Mouse (Mus musculus) CH12.LX (cell line): Measurements from ENCODE around the gene Tekt3. TPM values are rescaled to one million over a fixed set of nuclear protein-coding genes. Genes with fewer than 3 reads are reported as not detected.

Experiments
- DNase-seq: peaks from one replicate; pipeline ENCODE4 v3.0.0-alpha.2; 2013; ENCODE audit errors: extremely low read depth
- H3K27ac ChIP-seq: 2 replicates; pipeline ENCODE4 v1.5.1; 2012; ENCODE audit warnings: low read depth, mild to moderate bottlenecking, control low read depth, moderate library complexity; ENCODE audit not compliant: insufficient read depth
- H3K27me3 ChIP-seq: replicated peaks from 2 replicates; pipeline ENCODE3; 2012; ENCODE audit warnings: inconsistent platforms
- H3K36me3 ChIP-seq, 2 experiments: replicated peaks in 1 of 2; 2 replicates each; pipeline versions ENCODE3 to v1.6.1; 2012; ENCODE audit warnings: inconsistent platforms in 1 of 2, low read length in 1 of 2, mild to moderate bottlenecking in 1 of 2, mixed read lengths in 1 of 2, moderate library complexity in 1 of 2; ENCODE audit not compliant: control insufficient read depth in 1 of 2, insufficient read depth in 1 of 2
- H3K4me1 ChIP-seq, 2 experiments: 2 replicates each; pipeline ENCODE4 v1.6.1; 2012; ENCODE audit warnings: inconsistent platforms in 1 of 2, moderate library complexity in 1 of 2; ENCODE audit not compliant: insufficient read depth in 2 of 2, control insufficient read depth in 1 of 2
- H3K4me2 ChIP-seq: 2 replicates; pipeline ENCODE4 v1.6.1; 2012; ENCODE audit warnings: low read depth, mild to moderate bottlenecking, control low read depth; ENCODE audit not compliant: poor library complexity, insufficient read depth, severe bottlenecking
- H3K4me3 ChIP-seq, 3 experiments: fragments of 150-350 bp in 1 of 3; sonication (generic) in 1 of 3; replicated peaks in 1 of 3; 2 replicates each; pipeline versions ENCODE3 to v1.5.1; 2011 to 2012; ENCODE audit warnings: low read depth in 2 of 3, low read length in 2 of 3, mild to moderate bottlenecking in 2 of 3, moderate library complexity in 2 of 3, control low read depth in 1 of 3, improper control_type of control experiment in 1 of 3, inconsistent platforms in 1 of 3, mixed read lengths in 1 of 3; ENCODE audit not compliant: poor library complexity in 1 of 3
- H3K79me2 ChIP-seq: replicated peaks from 2 replicates; pipeline ENCODE4 v1.6.1; 2012; ENCODE audit warnings: mild to moderate bottlenecking, moderate library complexity; ENCODE audit not compliant: control insufficient read depth, poor library complexity, insufficient read depth, severe bottlenecking; ENCODE audit errors: extremely low read depth
- H3K9ac ChIP-seq: 2 replicates; pipeline ENCODE4 v1.6.1; 2012; ENCODE audit warnings: low read depth, mild to moderate bottlenecking, control low read depth, moderate library complexity; ENCODE audit not compliant: insufficient read depth
- H3K9me3 ChIP-seq: replicated peaks from 2 replicates; pipeline ENCODE3; 2012; ENCODE audit warnings: low read length, inconsistent platforms, mixed read lengths
- BHLHE40 ChIP-seq: IDR thresholded peaks from 2 replicates; pipeline ENCODE4 v1.6.1; 2011; ENCODE audit warnings: mild to moderate bottlenecking, low read depth, low read length, improper control_type of control experiment
- CHD1 ChIP-seq: IDR thresholded peaks from 2 replicates; pipeline ENCODE4 v1.6.1; 2012; ENCODE audit warnings: low read depth, low read length, improper control_type of control experiment, inconsistent platforms
- CHD2 ChIP-seq: IDR thresholded peaks from 2 replicates; pipeline ENCODE4 v1.6.1; 2011; ENCODE audit warnings: low read length, improper control_type of control experiment
- CTCF ChIP-seq, 2 experiments: IDR thresholded peaks in 1 of 2; conservative IDR thresholded peaks in 1 of 2; 2 replicates each; pipeline ENCODE4 v1.5.1; 2011 to 2012; ENCODE audit warnings: low read depth in 2 of 2, low read length in 2 of 2, improper control_type of control experiment in 1 of 2, inconsistent platforms in 1 of 2, mild to moderate bottlenecking in 1 of 2, moderate library complexity in 1 of 2
- E2F4 ChIP-seq: IDR thresholded peaks from 2 replicates; pipeline ENCODE4 v1.6.1; 2011; ENCODE audit warnings: low read depth, low read length, improper control_type of control experiment; ENCODE audit not compliant: insufficient replicate concordance
- ELF1 ChIP-seq: IDR thresholded peaks from 2 replicates; pipeline ENCODE4 v1.6.1; 2014; ENCODE audit warnings: low read depth, mild to moderate bottlenecking, inconsistent platforms, low read length, improper control_type of control experiment
- EP300 ChIP-seq: IDR thresholded peaks from 2 replicates; pipeline ENCODE4 v1.6.1; 2011; ENCODE audit warnings: low read length, improper control_type of control experiment
- ETS1 ChIP-seq: conservative IDR thresholded peaks from 2 replicates; pipeline ENCODE4 v1.6.1; 2012; ENCODE audit warnings: low read depth, mild to moderate bottlenecking, inconsistent platforms, low read length, improper control_type of control experiment, moderate library complexity
- MAFK ChIP-seq: IDR thresholded peaks from 2 replicates; pipeline ENCODE4 v1.6.1; 2011; ENCODE audit warnings: low read length, improper control_type of control experiment; ENCODE audit not compliant: insufficient replicate concordance
- MEF2A ChIP-seq: IDR thresholded peaks from 2 replicates; pipeline ENCODE4 v1.6.1; 2014; ENCODE audit warnings: low read depth, mild to moderate bottlenecking, inconsistent platforms, low read length, improper control_type of control experiment, borderline replicate concordance
- MXI1 ChIP-seq: IDR thresholded peaks from 2 replicates; pipeline ENCODE4 v1.6.1; 2011; ENCODE audit warnings: mild to moderate bottlenecking, low read depth, low read length, improper control_type of control experiment
- MYC ChIP-seq: IDR thresholded peaks from 2 replicates; pipeline ENCODE4 v1.6.1; 2011; ENCODE audit warnings: low read depth, mild to moderate bottlenecking, improper control_type of control experiment, low read length
- NRF1 ChIP-seq: IDR thresholded peaks from 2 replicates; pipeline ENCODE4 v1.6.1; 2014; ENCODE audit warnings: low read depth, mild to moderate bottlenecking, inconsistent platforms, low read length, improper control_type of control experiment, moderate library complexity
- RCOR1 ChIP-seq: conservative IDR thresholded peaks from 2 replicates; pipeline ENCODE4 v1.6.1; 2012; ENCODE audit warnings: low read depth, mild to moderate bottlenecking, inconsistent platforms, low read length, improper control_type of control experiment
- SIN3A ChIP-seq: IDR thresholded peaks from 2 replicates; pipeline ENCODE4 v1.6.1; 2012; ENCODE audit warnings: low read length, improper control_type of control experiment, inconsistent platforms
- SMC3 ChIP-seq: IDR thresholded peaks from 2 replicates; pipeline ENCODE4 v1.6.1; 2011; ENCODE audit warnings: low read depth, low read length, improper control_type of control experiment
- TBP ChIP-seq: conservative IDR thresholded peaks from 2 replicates; pipeline ENCODE4 v1.6.1; 2011; ENCODE audit warnings: low read depth, low read length, improper control_type of control experiment
- USF1 ChIP-seq: IDR thresholded peaks from 2 replicates; pipeline ENCODE4 v1.6.1; 2014; ENCODE audit warnings: low read depth, mild to moderate bottlenecking, inconsistent platforms, low read length, improper control_type of control experiment
- USF2 ChIP-seq: conservative IDR thresholded peaks from 2 replicates; pipeline ENCODE4 v1.6.1; 2011; ENCODE audit warnings: low read depth, low read length, improper control_type of control experiment
- ZC3H11A ChIP-seq: IDR thresholded peaks from 2 replicates; pipeline ENCODE4 v1.6.1; 2012; ENCODE audit warnings: low read depth, mild to moderate bottlenecking, inconsistent platforms, low read length, improper control_type of control experiment
- ZKSCAN1 ChIP-seq: IDR thresholded peaks from 2 replicates; pipeline ENCODE4 v1.6.1; 2012; ENCODE audit warnings: low read depth, inconsistent platforms, low read length, improper control_type of control experiment, borderline replicate concordance
- ZNF384 ChIP-seq: IDR thresholded peaks from 2 replicates; pipeline ENCODE4 v1.6.1; 2012; ENCODE audit warnings: low read depth, low read length, improper control_type of control experiment, inconsistent platforms
- dilution Hi-C: fragments of 300-500 bp; cut with MboI; formaldehyde crosslinking; loops from 2 replicates; pipeline ENCODE4 v1.14.3; 2020; ENCODE audit warnings: low sequenced_read_pairs; ENCODE audit not compliant: extremely low pct_unique_long_range_greater_than_20kb, extremely low pct_ligation_motif_present
- in situ Hi-C: fragments of 300-500 bp; cut with MboI; formaldehyde crosslinking; loops from 3 replicates; pipeline ENCODE4 v1.14.3; 2019; ENCODE audit warnings: low sequenced_read_pairs, low pct_ligation_motif_present, low pct_unique_long_range_greater_than_20kb, mixed read lengths
- polyA plus RNA-seq: library from polyadenylated mRNA; unstranded; fragments of >175 nt; gene quantifications from 2 replicates; pipeline ENCODE4 v1.2.1, GENCODE M21; 2012; ENCODE audit warnings: low read depth; ENCODE audit not compliant: insufficient read length
- total RNA-seq, 2 experiments: library from RNA; depleted of rRNA; stranded (reverse); fragments of 300-350 nt in 1 of 2; fragments of >200 nt in 1 of 2; gene quantifications; 2 replicates each; pipeline ENCODE4 v1.2.3; 2012 to 2014

The Tekt3 gene
- total and polyA plus RNA-seq, 3 experiments: not detected

DNA sequence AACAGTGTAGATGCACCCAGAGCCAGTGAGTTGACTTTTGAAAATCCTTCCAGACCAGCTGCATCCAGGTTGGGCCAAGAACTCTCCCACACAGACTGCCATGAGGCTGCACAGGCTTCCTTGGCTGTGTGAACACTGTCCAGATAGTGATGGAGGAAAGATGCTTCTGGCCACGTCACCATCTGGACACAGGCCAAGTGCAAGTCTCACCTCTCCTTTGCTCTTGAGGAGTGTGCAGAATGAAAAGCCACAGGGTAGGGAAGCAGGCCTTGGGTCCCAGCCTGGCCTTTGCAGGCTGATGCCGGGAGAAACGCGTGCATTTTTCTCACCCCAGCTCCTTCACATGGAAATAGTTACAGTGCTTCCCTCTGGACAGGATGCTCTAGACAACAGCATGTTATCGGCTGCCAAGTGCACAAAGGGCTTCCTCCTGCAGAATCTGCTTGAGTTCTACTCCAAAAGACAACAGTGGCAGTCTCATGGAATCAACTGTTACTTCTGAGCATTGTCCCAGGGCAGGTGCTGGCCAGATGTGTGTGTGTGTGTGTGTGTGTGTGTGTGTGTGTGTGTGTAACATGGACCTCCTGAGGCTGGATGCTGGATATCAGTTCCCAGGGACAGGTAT lies 64.5 kb downstream of the Tekt3 start:
- no peak for TF ChIP-seq ETS1
- TF ChIP-seq EP300: no peak
- TF ChIP-seq MXI1: no peak
- no peak for TF ChIP-seq SMC3
- TF ChIP-seq ELF1: no peak
- no peak for TF ChIP-seq USF1
- TF ChIP-seq CTCF (conservative IDR thresholded peaks at IDR 0.05 in 1 of 2, IDR thresholded peaks at IDR 0.05 in 1 of 2; ENCODE audit: low read depth in 2 of 2, low read length in 2 of 2): no peak
- no peak for TF ChIP-seq TBP
- TF ChIP-seq CHD2: no peak
- no peak for TF ChIP-seq ZC3H11A
- no peak for TF ChIP-seq MYC
- TF ChIP-seq E2F4: no peak
- no peak for TF ChIP-seq RCOR1
- TF ChIP-seq USF2: no peak
- no peak for TF ChIP-seq BHLHE40
- no peak for TF ChIP-seq ZKSCAN1
- TF ChIP-seq MAFK: no peak
- dilution Hi-C loops (no loop called here), in situ Hi-C loops (no loop called here)
- Histone ChIP-seq H3K4me2 (no peak overlapping the region), H3K27ac (no peak overlapping the region), H3K9ac (no peak overlapping the region), H3K4me1 (peaks cover 0 to 7% of the 10 kb centered on the region in 2 experiments; a peak in 3 of 4 replicates), H3K36me3 (no peaks in the 10 kb centered on the region), H3K27me3 (peaks cover 10% of the 10 kb centered on the region), H3K4me3 (no peak overlapping the region), H3K9me3 (no peaks in the 10 kb centered on the region), H3K79me2 (no peaks in the 10 kb centered on the region)
- no peak for DNase-seq

DNA sequence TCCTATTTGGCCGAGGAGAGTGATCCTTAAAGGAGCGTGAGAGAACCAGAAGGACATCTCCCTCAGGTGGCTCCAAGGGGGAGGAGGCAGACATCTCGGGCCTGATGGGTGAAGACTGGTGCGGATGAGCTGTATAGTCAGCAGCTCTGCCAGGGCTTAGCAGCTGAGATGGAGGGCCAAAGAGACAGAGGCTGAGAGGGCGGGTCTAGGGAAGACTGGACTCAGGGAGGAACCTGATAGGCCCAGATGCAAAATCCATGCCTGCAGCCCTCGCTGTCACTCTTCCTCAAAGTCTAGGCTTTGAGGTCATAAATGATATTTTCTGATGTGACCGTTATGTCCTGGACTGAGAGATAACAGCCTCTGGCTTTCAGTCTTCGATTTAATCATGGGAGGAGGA lies 65.5 kb downstream of the Tekt3 start:
- TF ChIP-seq ETS1: no peak
- no peak for TF ChIP-seq SIN3A
- no peak for TF ChIP-seq SMC3
- no peak for TF ChIP-seq ZNF384
- TF ChIP-seq MYC: no peak
- no peak for TF ChIP-seq MEF2A
- no peak for TF ChIP-seq EP300
- TF ChIP-seq CHD1: no peak
- no peak for TF ChIP-seq NRF1
- no peak for TF ChIP-seq ZC3H11A
- TF ChIP-seq CHD2: no peak
- no peak for TF ChIP-seq ELF1
- TF ChIP-seq USF1: no peak
- no peak for TF ChIP-seq RCOR1
- no peak for TF ChIP-seq MXI1
- TF ChIP-seq, all 38 proteins: peak for 0
- no peak overlapping the region for H3K4me3 ChIP-seq
- no peaks in the 10 kb centered on the region for H3K36me3 ChIP-seq
- peaks cover 8% of the 10 kb centered on the region for H3K27me3 ChIP-seq
- no peak overlapping the region for H3K4me2 ChIP-seq
- in situ Hi-C loops: no loop called here
- peaks cover 0 to 3% of the 10 kb centered on the region in 2 experiments; a peak in 3 of 4 replicates for H3K4me1 ChIP-seq
- no peak overlapping the region for H3K27ac ChIP-seq
- no peak overlapping the region for H3K9ac ChIP-seq
- no peaks in the 10 kb centered on the region for H3K79me2 ChIP-seq
- no peak for DNase-seq
- H3K9me3 ChIP-seq: no peaks in the 10 kb centered on the region
- dilution Hi-C loops: no loop called here
